Mouse (Mus musculus) brain, embryonic 14.5 days (tissue): Measurements from ENCODE around the gene Cop1. TPM values are rescaled to one million over a fixed set of nuclear protein-coding genes. Genes with fewer than 3 reads are reported as not detected.

Experiments used
- DNase-seq: peaks from one replicate; pipeline ENCODE4 v3.0.0-alpha.2; 2011; ENCODE audit warnings: low read depth
- CTCF ChIP-seq: fragments of 200-500 bp; IDR thresholded peaks from 2 replicates; pipeline ENCODE4 v1.5.1; 2012; ENCODE audit warnings: inconsistent platforms, mild to moderate bottlenecking, moderate library complexity, borderline replicate concordance; ENCODE audit not compliant: insufficient read depth, insufficient read length; ENCODE audit errors: extremely low read depth
- POLR2A ChIP-seq: fragments of 200-500 bp; IDR thresholded peaks from 2 replicates; pipeline ENCODE4 v1.6.1; 2012; ENCODE audit warnings: mild to moderate bottlenecking, inconsistent platforms, borderline replicate concordance; ENCODE audit not compliant: poor library complexity, insufficient read depth, insufficient read length, severe bottlenecking; ENCODE audit errors: extremely low read depth
- polyA plus RNA-seq: library from polyadenylated mRNA; depleted of rRNA; stranded (reverse); fragments of >200 nt; gene quantifications from 2 replicates; pipeline ENCODE4 v1.2.3, GENCODE M21; 2012

Gene Cop1
- polyA plus RNA-seq, 1 experiment, result 130 TPM

DNA sequence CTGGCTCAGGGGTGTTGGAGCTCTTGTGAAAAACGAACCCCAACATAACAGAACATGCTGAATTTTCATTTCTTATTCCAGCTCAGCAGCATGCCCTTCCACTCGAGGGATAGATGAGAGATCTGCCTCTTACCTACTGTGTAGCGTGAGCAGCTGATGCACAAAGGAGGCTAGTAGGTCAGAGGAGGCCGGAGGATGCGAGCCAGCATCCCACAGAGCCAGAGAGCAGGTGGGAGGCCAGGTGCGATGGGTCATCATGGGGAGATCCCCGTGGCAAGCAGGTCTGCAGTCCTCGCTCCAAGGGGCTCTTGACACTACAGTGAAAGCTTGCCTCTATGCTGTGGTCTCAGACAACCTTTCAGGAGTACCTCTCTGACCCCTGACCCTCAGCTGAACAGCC is 160.5 kb downstream of the Cop1 start:
- DNase-seq, result no peak
- no peak for TF ChIP-seq CTCF
- no peak for TF ChIP-seq POLR2A

DNA sequence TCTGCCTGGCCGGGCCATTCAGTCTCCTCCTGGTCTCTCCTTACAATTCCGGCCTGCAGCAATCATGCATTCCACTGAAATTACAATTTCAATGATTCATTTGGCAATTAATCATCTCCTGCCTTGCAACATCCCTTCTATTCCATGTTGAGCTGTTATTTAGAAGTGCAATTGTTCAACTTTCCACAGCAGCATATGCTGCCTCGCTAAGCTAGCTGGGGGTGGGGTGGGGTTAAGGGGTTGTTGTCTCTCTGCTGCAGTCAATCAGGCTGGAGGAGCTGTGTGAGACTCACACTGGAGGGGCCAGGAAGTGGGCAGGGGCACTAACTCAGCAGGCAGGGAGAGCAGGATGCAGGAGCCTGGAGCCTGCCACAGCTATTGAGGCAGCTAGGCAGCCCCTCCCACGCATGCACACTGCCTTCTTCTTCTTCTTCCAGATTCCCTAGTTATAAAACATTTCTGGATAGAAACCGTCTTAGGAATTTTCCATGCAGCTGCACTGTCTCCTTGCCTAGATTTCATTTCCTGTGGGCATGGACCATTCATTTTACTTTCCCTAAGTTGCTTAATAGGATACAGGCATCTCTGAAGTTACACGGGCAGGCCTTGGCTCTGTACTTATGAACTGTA is 161.1 kb downstream of the Cop1 start:
- TF ChIP-seq POLR2A, result no peak
- no peak for TF ChIP-seq CTCF
- DNase-seq, result no peak

DNA sequence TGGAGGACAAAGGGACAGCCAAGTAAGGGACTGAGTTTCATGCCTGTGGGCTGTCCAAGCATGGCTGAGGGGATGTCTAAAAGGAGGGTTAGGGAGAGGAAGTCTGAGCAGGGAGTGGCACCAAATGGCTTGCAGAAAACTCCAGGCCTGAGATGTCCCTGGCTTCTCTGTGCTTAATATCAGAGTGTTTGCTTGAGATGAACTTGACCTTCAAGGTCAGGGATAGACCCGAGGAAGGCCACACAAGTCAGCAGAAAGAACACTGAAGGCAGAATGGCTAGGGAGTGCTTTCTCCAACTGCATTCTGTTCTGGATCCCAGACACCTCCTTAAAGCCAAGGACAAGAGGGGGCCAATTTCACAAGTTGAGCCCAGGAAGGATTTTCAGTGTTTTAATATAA is 161.8 kb downstream of the Cop1 start:
- no peak for TF ChIP-seq CTCF
- no peak for TF ChIP-seq POLR2A
- no peak for DNase-seq

DNA sequence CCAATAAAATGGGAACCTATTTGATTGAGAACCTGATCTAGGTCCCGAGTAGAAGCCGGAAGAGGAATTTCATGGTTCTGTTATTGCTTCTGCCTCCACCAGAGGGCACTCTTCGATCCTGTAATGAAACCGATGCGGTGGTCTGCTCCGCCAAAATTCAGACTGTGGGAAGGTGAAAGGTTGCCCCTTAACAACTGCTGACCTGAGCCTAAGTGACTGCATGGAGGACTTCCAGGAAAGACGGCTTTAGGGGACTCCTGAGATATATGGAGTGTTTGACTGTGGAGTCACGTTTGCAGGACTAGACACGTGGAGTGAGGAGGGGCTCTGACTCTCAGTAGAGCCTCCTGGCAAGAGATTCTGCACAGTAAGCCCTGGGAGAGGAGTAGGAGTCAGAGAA is 164.4 kb downstream of the Cop1 start:
- TF ChIP-seq POLR2A, result no peak
- TF ChIP-seq CTCF, result peak; percentile 84
- DNase-seq, result peak; percentile 75
